Mouse (Mus musculus) layer of hippocampus, adult 18-20 months (tissue): ENCODE data around the gene Serpina3a. TPM values are rescaled to one million over a fixed set of nuclear protein-coding genes. Genes with fewer than 3 reads are reported as not detected.
A peak's percentile ranks its signal among the peaks of the same experiment; 100 is the strongest.
"Not testable (repeated sequence)": the region's sequence is repeated elsewhere in the genome, so short reads cannot be mapped to it uniquely, and the experiment has no call there.

Experiments
- DNase-seq, 2 experiments: peaks; one replicate each; pipeline ENCODE4 v3.0.0; 2022; ENCODE audit warnings: low spot score in 2 of 2
- long read RNA-seq: library from polyadenylated mRNA; stranded (forward); transcript quantifications from one replicate; pipeline ENCODE4 v2.0.0, GENCODE M21; 2021
- total RNA-seq, 2 experiments: library from RNA; stranded (reverse); gene quantifications; 2 replicates each; pipeline ENCODE4 v1.2.3; 2021

The Serpina3a gene
- total RNA-seq, result not detected
- long read RNA-seq, result 0 reads

- not testable (repeated sequence) for DNase-seq
These were observed at the start of gene Serpina3a for GRCm38 (mm10) chr12:104112333-104112732. TSS of gene Serpina3a (plus strand) at chr12:104112724.

GRCm38 (mm10) chr12:104064532-104064931, 48.0 kb upstream of the Serpina3a start:
- DNase-seq, result no peak

- no peak for DNase-seq
These were observed 47.5 kb upstream of the Serpina3a start for GRCm38 (mm10) chr12:104064996-104065395.

- peak; percentile 17 to 58 for DNase-seq
These were observed 46.3 kb upstream of the Serpina3a start for GRCm38 (mm10) chr12:104066241-104066640.

GRCm38 (mm10) chr12:104067549-104067948, 45.0 kb upstream of the Serpina3a start:
- peak; percentile 63 to 73 for DNase-seq

GRCm38 (mm10) chr12:104069620-104070019, 42.9 kb upstream of the Serpina3a start:
- DNase-seq, result peak; percentile 65 to 88

- DNase-seq, result no peak
These were observed 40.8 kb upstream of the Serpina3a start for GRCm38 (mm10) chr12:104071708-104072107.

GRCm38 (mm10) chr12:104072286-104072685, 40.2 kb upstream of the Serpina3a start:
- peak; percentile 62 to 75 for DNase-seq

GRCm38 (mm10) chr12:104090119-104090518, 22.4 kb upstream of the Serpina3a start:
- no peak for DNase-seq

GRCm38 (mm10) chr12:104091303-104091702, 21.2 kb upstream of the Serpina3a start:
- no peak for DNase-seq

- DNase-seq, result no peak
These were observed 11.8 kb upstream of the Serpina3a start, which contains the start of gene Serpina5 for GRCm38 (mm10) chr12:104100768-104101167. TSS of gene Serpina5 (plus strand) at chr12:104101113.

- no peak for DNase-seq
These were observed 6.7 kb upstream of the Serpina3a start for GRCm38 (mm10) chr12:104105847-104106246.

- DNase-seq, result no peak
These were observed 5.6 kb upstream of the Serpina3a start for GRCm38 (mm10) chr12:104106919-104107318.

- DNase-seq, result no peak
These were observed 4.0 kb upstream of the Serpina3a start for GRCm38 (mm10) chr12:104108507-104108906.

GRCm38 (mm10) chr12:104114921-104115579, 2.5 kb downstream of the Serpina3a start:
- no peak for DNase-seq

GRCm38 (mm10) chr12:104123097-104123496, 10.6 kb downstream of the Serpina3a start:
- DNase-seq, result no peak

GRCm38 (mm10) chr12:104123996-104124395, 11.5 kb downstream of the Serpina3a start:
- DNase-seq, result peak in 1 of 2 experiments; percentile 5

GRCm38 (mm10) chr12:104125021-104125560, 12.6 kb downstream of the Serpina3a start:
- no peak for DNase-seq

GRCm38 (mm10) chr12:104127696-104128095, 15.2 kb downstream of the Serpina3a start, which contains the start of gene Serpina3b:
TSS of gene Serpina3b (plus strand) at chr12:104127996.
- DNase-seq, result no peak

GRCm38 (mm10) chr12:104131041-104131440, 18.5 kb downstream of the Serpina3a start:
- no peak for DNase-seq

- DNase-seq, result no peak
These were observed 25.7 kb downstream of the Serpina3a start for GRCm38 (mm10) chr12:104138216-104138615.

- no peak for DNase-seq
These were observed 28.1 kb downstream of the Serpina3a start for GRCm38 (mm10) chr12:104140543-104141103.
